Mouse (Mus musculus) CH12.LX (cell line): ENCODE data around the gene Slc12a4. TPM values are rescaled to one million over a fixed set of nuclear protein-coding genes. Genes with fewer than 3 reads are reported as not detected.

Experiments used
- DNase-seq: peaks from one replicate; pipeline ENCODE4 v3.0.0-alpha.2; 2013; ENCODE audit errors: extremely low read depth
- H3K27ac ChIP-seq: 2 replicates; pipeline ENCODE4 v1.5.1; 2012; ENCODE audit warnings: low read depth, mild to moderate bottlenecking, control low read depth, moderate library complexity; ENCODE audit not compliant: insufficient read depth
- H3K27me3 ChIP-seq: replicated peaks from 2 replicates; pipeline ENCODE3; 2012; ENCODE audit warnings: inconsistent platforms
- H3K36me3 ChIP-seq, 2 experiments: replicated peaks in 1 of 2; 2 replicates each; pipeline versions ENCODE3 to v1.6.1; 2012; ENCODE audit warnings: inconsistent platforms in 1 of 2, low read length in 1 of 2, mild to moderate bottlenecking in 1 of 2, mixed read lengths in 1 of 2, moderate library complexity in 1 of 2; ENCODE audit not compliant: control insufficient read depth in 1 of 2, insufficient read depth in 1 of 2
- H3K4me1 ChIP-seq, 2 experiments: 2 replicates each; pipeline ENCODE4 v1.6.1; 2012; ENCODE audit warnings: inconsistent platforms in 1 of 2, moderate library complexity in 1 of 2; ENCODE audit not compliant: insufficient read depth in 2 of 2, control insufficient read depth in 1 of 2
- H3K4me2 ChIP-seq: 2 replicates; pipeline ENCODE4 v1.6.1; 2012; ENCODE audit warnings: low read depth, mild to moderate bottlenecking, control low read depth; ENCODE audit not compliant: poor library complexity, insufficient read depth, severe bottlenecking
- H3K4me3 ChIP-seq, 3 experiments: fragments of 150-350 bp in 1 of 3; sonication (generic) in 1 of 3; replicated peaks in 1 of 3; 2 replicates each; pipeline versions ENCODE3 to v1.5.1; 2011 to 2012; ENCODE audit warnings: low read depth in 2 of 3, low read length in 2 of 3, mild to moderate bottlenecking in 2 of 3, moderate library complexity in 2 of 3, control low read depth in 1 of 3, improper control_type of control experiment in 1 of 3, inconsistent platforms in 1 of 3, mixed read lengths in 1 of 3; ENCODE audit not compliant: poor library complexity in 1 of 3
- H3K79me2 ChIP-seq: replicated peaks from 2 replicates; pipeline ENCODE4 v1.6.1; 2012; ENCODE audit warnings: mild to moderate bottlenecking, moderate library complexity; ENCODE audit not compliant: control insufficient read depth, poor library complexity, insufficient read depth, severe bottlenecking; ENCODE audit errors: extremely low read depth
- H3K9ac ChIP-seq: 2 replicates; pipeline ENCODE4 v1.6.1; 2012; ENCODE audit warnings: low read depth, mild to moderate bottlenecking, control low read depth, moderate library complexity; ENCODE audit not compliant: insufficient read depth
- H3K9me3 ChIP-seq: replicated peaks from 2 replicates; pipeline ENCODE3; 2012; ENCODE audit warnings: low read length, inconsistent platforms, mixed read lengths
- BHLHE40 ChIP-seq: IDR thresholded peaks from 2 replicates; pipeline ENCODE4 v1.6.1; 2011; ENCODE audit warnings: mild to moderate bottlenecking, low read depth, low read length, improper control_type of control experiment
- CHD1 ChIP-seq: IDR thresholded peaks from 2 replicates; pipeline ENCODE4 v1.6.1; 2012; ENCODE audit warnings: low read depth, low read length, improper control_type of control experiment, inconsistent platforms
- EP300 ChIP-seq: IDR thresholded peaks from 2 replicates; pipeline ENCODE4 v1.6.1; 2011; ENCODE audit warnings: low read length, improper control_type of control experiment
- ETS1 ChIP-seq: conservative IDR thresholded peaks from 2 replicates; pipeline ENCODE4 v1.6.1; 2012; ENCODE audit warnings: low read depth, mild to moderate bottlenecking, inconsistent platforms, low read length, improper control_type of control experiment, moderate library complexity
- GABPA ChIP-seq: IDR thresholded peaks from 2 replicates; pipeline ENCODE4 v1.6.1; 2012; ENCODE audit warnings: low read depth, low read length, improper control_type of control experiment, inconsistent platforms; ENCODE audit not compliant: insufficient replicate concordance
- JUN ChIP-seq: IDR thresholded peaks from 2 replicates; pipeline ENCODE4 v1.6.1; 2011; ENCODE audit warnings: low read depth, mild to moderate bottlenecking, low read length, improper control_type of control experiment, moderate library complexity; ENCODE audit not compliant: insufficient read depth
- JUND ChIP-seq: conservative IDR thresholded peaks from 2 replicates; pipeline ENCODE4 v1.6.1; 2011; ENCODE audit warnings: low read depth, low read length, improper control_type of control experiment
- KAT2A ChIP-seq: IDR thresholded peaks from 2 replicates; pipeline ENCODE4 v1.6.1; 2012; ENCODE audit warnings: low read length, improper control_type of control experiment, inconsistent platforms; ENCODE audit not compliant: insufficient replicate concordance
- MAX ChIP-seq: IDR thresholded peaks from 2 replicates; pipeline ENCODE4 v1.6.1; 2011; ENCODE audit warnings: low read length, improper control_type of control experiment
- MEF2A ChIP-seq: IDR thresholded peaks from 2 replicates; pipeline ENCODE4 v1.6.1; 2014; ENCODE audit warnings: low read depth, mild to moderate bottlenecking, inconsistent platforms, low read length, improper control_type of control experiment, borderline replicate concordance
- MXI1 ChIP-seq: IDR thresholded peaks from 2 replicates; pipeline ENCODE4 v1.6.1; 2011; ENCODE audit warnings: mild to moderate bottlenecking, low read depth, low read length, improper control_type of control experiment
- NELFE ChIP-seq: IDR thresholded peaks from 2 replicates; pipeline ENCODE4 v1.6.1; 2011; ENCODE audit warnings: low read depth, low read length, improper control_type of control experiment
- NRF1 ChIP-seq: IDR thresholded peaks from 2 replicates; pipeline ENCODE4 v1.6.1; 2014; ENCODE audit warnings: low read depth, mild to moderate bottlenecking, inconsistent platforms, low read length, improper control_type of control experiment, moderate library complexity
- RAD21 ChIP-seq: IDR thresholded peaks from 2 replicates; pipeline ENCODE4 v1.6.1; 2011; ENCODE audit warnings: low read depth, mild to moderate bottlenecking, low read length, improper control_type of control experiment, moderate library complexity
- RCOR1 ChIP-seq: conservative IDR thresholded peaks from 2 replicates; pipeline ENCODE4 v1.6.1; 2012; ENCODE audit warnings: low read depth, mild to moderate bottlenecking, inconsistent platforms, low read length, improper control_type of control experiment
- TBP ChIP-seq: conservative IDR thresholded peaks from 2 replicates; pipeline ENCODE4 v1.6.1; 2011; ENCODE audit warnings: low read depth, low read length, improper control_type of control experiment
- TCF12 ChIP-seq: IDR thresholded peaks from 2 replicates; pipeline ENCODE4 v1.6.1; 2014; ENCODE audit warnings: low read depth, mild to moderate bottlenecking, inconsistent platforms, low read length, improper control_type of control experiment
- UBTF ChIP-seq: IDR thresholded peaks from 2 replicates; pipeline ENCODE4 v1.6.1; 2012; ENCODE audit warnings: low read depth, mild to moderate bottlenecking, inconsistent platforms, low read length, improper control_type of control experiment, moderate library complexity
- USF2 ChIP-seq: conservative IDR thresholded peaks from 2 replicates; pipeline ENCODE4 v1.6.1; 2011; ENCODE audit warnings: low read depth, low read length, improper control_type of control experiment
- ZC3H11A ChIP-seq: IDR thresholded peaks from 2 replicates; pipeline ENCODE4 v1.6.1; 2012; ENCODE audit warnings: low read depth, mild to moderate bottlenecking, inconsistent platforms, low read length, improper control_type of control experiment
- dilution Hi-C: fragments of 300-500 bp; cut with MboI; formaldehyde crosslinking; loops from 2 replicates; pipeline ENCODE4 v1.14.3; 2020; ENCODE audit warnings: low sequenced_read_pairs; ENCODE audit not compliant: extremely low pct_unique_long_range_greater_than_20kb, extremely low pct_ligation_motif_present
- in situ Hi-C: fragments of 300-500 bp; cut with MboI; formaldehyde crosslinking; loops from 3 replicates; pipeline ENCODE4 v1.14.3; 2019; ENCODE audit warnings: low sequenced_read_pairs, low pct_ligation_motif_present, low pct_unique_long_range_greater_than_20kb, mixed read lengths
- polyA plus RNA-seq: library from polyadenylated mRNA; unstranded; fragments of >175 nt; gene quantifications from 2 replicates; pipeline ENCODE4 v1.2.1, GENCODE M21; 2012; ENCODE audit warnings: low read depth; ENCODE audit not compliant: insufficient read length
- total RNA-seq, 2 experiments: library from RNA; depleted of rRNA; stranded (reverse); fragments of 300-350 nt in 1 of 2; fragments of >200 nt in 1 of 2; gene quantifications; 2 replicates each; pipeline ENCODE4 v1.2.3; 2012 to 2014

Gene Slc12a4
- total and polyA plus RNA-seq, 3 experiments, result 4.2 to 9.4 (median 8.1) TPM

- H3K79me2 ChIP-seq, result no peaks in the 10 kb centered on the region
- H3K4me2 ChIP-seq, result no peak overlapping the region
- dilution Hi-C loops (no loop called here), in situ Hi-C loops (no loop called here)
- no peak overlapping the region for H3K4me3 ChIP-seq
- H3K4me1 ChIP-seq, result peaks cover 6 to 14% of the 10 kb centered on the region in 2 experiments
- H3K9ac ChIP-seq, result no peak overlapping the region
- H3K27ac ChIP-seq, result no peak overlapping the region
- no peak for DNase-seq
- H3K27me3 ChIP-seq, result peaks cover 1% of the 10 kb centered on the region
- peaks cover 2 to 35% of the 10 kb centered on the region in 2 experiments for H3K36me3 ChIP-seq
- TF ChIP-seq CHD1 (no peak), JUN (no peak), USF2 (no peak), UBTF (no peak)
- H3K9me3 ChIP-seq, result no peaks in the 10 kb centered on the region
Observed at GRCm38 (mm10) chr8:105961101-105961500, 4.8 kb downstream of the Slc12a4 start.

DNA sequence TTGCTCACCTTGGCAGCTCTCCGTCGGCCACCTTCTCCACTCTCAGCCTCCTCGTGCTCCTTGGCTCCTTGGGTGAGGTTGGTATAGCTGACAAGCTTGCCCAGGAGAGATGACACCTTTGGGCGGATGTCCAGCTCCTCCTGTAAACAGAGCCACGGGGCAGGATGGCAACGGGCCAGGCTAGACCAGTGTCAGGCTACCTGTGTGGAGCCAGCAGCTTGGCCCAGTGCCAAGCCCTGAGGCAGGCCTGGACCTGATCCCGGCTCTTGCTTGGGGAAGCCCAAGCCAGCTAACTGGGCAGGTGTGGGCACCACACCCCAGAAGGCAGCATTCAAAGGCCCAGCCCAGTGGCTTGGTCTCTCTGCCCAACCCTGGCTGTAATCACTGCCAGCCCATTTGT is 6.5 kb downstream of the Slc12a4 start:
- TF ChIP-seq JUND (no peak), NELFE (no peak), ZC3H11A (no peak), GABPA (no peak), EP300 (no peak), MAX (no peak), MXI1 (no peak), BHLHE40 (no peak), TBP (no peak), RAD21 (no peak), TCF12 (no peak), ETS1 (no peak), MEF2A (no peak), CHD1 (no peak), NRF1 (no peak), KAT2A (no peak), RCOR1 (no peak)
- Histone ChIP-seq H3K4me1 (peaks cover 0 to 5% of the 10 kb centered on the region in 2 experiments; a peak in 1 of 4 replicates), H3K36me3 (peaks cover 5 to 48% of the 10 kb centered on the region in 2 experiments), H3K27ac (no peak overlapping the region), H3K79me2 (no peaks in the 10 kb centered on the region), H3K4me2 (no peak overlapping the region), H3K9me3 (no peaks in the 10 kb centered on the region), H3K4me3 (no peak overlapping the region), H3K9ac (no peak overlapping the region), H3K27me3 (no peaks in the 10 kb centered on the region)
- no peak for DNase-seq
- dilution Hi-C loops, result no loop called here
- in situ Hi-C loops, result no loop called here
